Mouse (Mus musculus) heart, postnatal 0 days (tissue): Measurements from ENCODE around the gene Necab2. TPM values are rescaled to one million over a fixed set of nuclear protein-coding genes. Genes with fewer than 3 reads are reported as not detected.

Experiments
- ATAC-seq: fragments of 200-750 bp; cut with Nextera tagmentation; 2 replicates; pipeline ENCODE4 v1.8.0; 2017; ENCODE audit warnings: low read depth, moderate number of reproducible peaks, moderate library complexity; ENCODE audit not compliant: insufficient read depth
- DNase-seq: peaks from one replicate; pipeline ENCODE4 v3.0.0-alpha.2; 2016; ENCODE audit warnings: low spot score
- H3K27ac ChIP-seq: fragments of 300-500 bp; sonication (generic); 2 replicates; pipeline ENCODE4 v1.5.1; 2014; ENCODE audit warnings: low read depth, mild to moderate bottlenecking
- H3K27me3 ChIP-seq: fragments of 300-500 bp; sonication (generic); 2 replicates; pipeline ENCODE4 v1.6.1; 2014; ENCODE audit warnings: low read length, mixed read lengths; ENCODE audit not compliant: control insufficient read depth, insufficient read depth
- H3K36me3 ChIP-seq: fragments of 300-500 bp; sonication (generic); replicated peaks from 2 replicates; pipeline ENCODE4 v1.6.1; 2014; ENCODE audit warnings: low read length, mixed read lengths; ENCODE audit not compliant: control insufficient read depth, insufficient read depth
- H3K4me1 ChIP-seq: fragments of 300-500 bp; sonication (generic); 2 replicates; pipeline ENCODE4 v1.6.1; 2014; ENCODE audit warnings: antibody characterized with exemption; ENCODE audit not compliant: control insufficient read depth, insufficient read depth
- H3K4me2 ChIP-seq: fragments of 300-500 bp; sonication (generic); 2 replicates; pipeline ENCODE4 v1.6.1; 2014; ENCODE audit warnings: low read depth, mild to moderate bottlenecking, low read length, moderate library complexity
- H3K4me3 ChIP-seq: fragments of 300-500 bp; sonication (generic); 2 replicates; pipeline ENCODE4 v1.5.1; 2014; ENCODE audit warnings: low read depth, low read length
- H3K9ac ChIP-seq: fragments of 300-500 bp; sonication (generic); replicated peaks from 2 replicates; pipeline ENCODE4 v1.6.1; 2014; ENCODE audit warnings: low read depth, low read length, mixed read lengths
- H3K9me3 ChIP-seq: fragments of 300-500 bp; sonication (generic); replicated peaks from 2 replicates; pipeline ENCODE4 v1.6.1; 2016; ENCODE audit warnings: low read length; ENCODE audit not compliant: control insufficient read depth
- CTCF ChIP-seq: IDR thresholded peaks from 2 replicates; pipeline ENCODE4 v1.5.1; 2016; ENCODE audit warnings: antibody characterized with exemption, control low read depth, low read depth
- EP300 ChIP-seq: IDR thresholded peaks from 2 replicates; pipeline ENCODE4 v1.6.1; 2016; ENCODE audit warnings: antibody characterized with exemption, low read depth
- WGBS: fragments of 180-500 bp; shearing (Covaris S2); extraction: QIAGEN DNeasy Blood & Tissue Kit; methylation state at CpG from one replicate; pipeline ENCODE4 v1.1.7; 2014; 5-methylcytosine and 5-hydroxymethylcytosine counted together
- polyA plus RNA-seq: library from polyadenylated mRNA; unstranded; fragments of >200 nt; fragmentation: Nextera tagmentation; extraction: Ambion mirVana; gene quantifications from 2 replicates; pipeline ENCODE4 v1.2.1, GENCODE M21; 2015
- total RNA-seq: library from RNA; depleted of rRNA; stranded (reverse); fragments of >200 nt; gene quantifications from 2 replicates; pipeline ENCODE4 v1.2.3, GENCODE M21; 2014; ENCODE audit warnings: low replicate concordance

The Necab2 gene
- total and polyA plus RNA-seq, 2 experiments from 2014 or later, result not detected

- Histone ChIP-seq H3K4me2 (no peak overlapping the region), H3K4me3 (no peak overlapping the region), H3K27me3 (peaks cover 7% of the 10 kb centered on the region; the same call in 1 of the 2 replicates), H3K9ac (no peak overlapping the region), H3K4me1 (no peaks in the 10 kb centered on the region), H3K27ac (no peak overlapping the region), H3K36me3 (peaks cover 36% of the 10 kb centered on the region), H3K9me3 (no peaks in the 10 kb centered on the region)
- ATAC-seq (no peak), DNase-seq (no peak)
- TF ChIP-seq CTCF, result no peak
- TF ChIP-seq EP300, result no peak
- WGBS, result 67% methylated on average over 10 of the region's 10 CpGs
Observed at GRCm38 (mm10) chr8:119413605-119414004, 32.9 kb upstream of the Necab2 start.

DNA sequence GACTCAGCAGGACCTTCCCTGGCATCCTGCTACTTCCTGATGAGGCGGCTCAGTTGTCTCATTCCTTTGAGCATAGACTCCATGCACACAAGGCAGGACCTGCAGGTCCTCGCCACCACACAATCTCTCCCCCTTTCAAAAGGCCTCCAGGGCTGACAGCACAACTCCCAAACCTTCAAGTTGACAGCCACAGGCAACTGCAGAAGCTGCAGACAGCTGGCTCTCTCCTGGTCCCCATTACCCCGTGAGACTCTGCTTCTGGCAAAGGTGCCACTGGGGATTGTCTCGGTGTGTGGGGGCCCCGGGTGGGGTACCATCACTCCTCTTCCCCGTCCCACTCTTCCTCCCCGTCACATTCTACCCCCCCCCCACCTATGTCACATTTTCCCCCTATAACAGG is 26.2 kb upstream of the Necab2 start:
- H3K4me3 ChIP-seq, result no peak overlapping the region
- ATAC-seq (no peak), DNase-seq (no peak)
- H3K27me3 ChIP-seq, result peaks cover 4% of the 10 kb centered on the region; the same call in 1 of the 2 replicates
- no peak overlapping the region for H3K9ac ChIP-seq
- TF ChIP-seq CTCF (no peak), EP300 (no peak)
- no peaks in the 10 kb centered on the region for H3K9me3 ChIP-seq
- peaks cover 25% of the 10 kb centered on the region for H3K4me1 ChIP-seq
- H3K36me3 ChIP-seq, result no peaks in the 10 kb centered on the region
- H3K27ac ChIP-seq, result no peak overlapping the region
- H3K4me2 ChIP-seq, result no peak overlapping the region
- 56% methylated on average over 7 of the region's 7 CpGs for WGBS

DNA sequence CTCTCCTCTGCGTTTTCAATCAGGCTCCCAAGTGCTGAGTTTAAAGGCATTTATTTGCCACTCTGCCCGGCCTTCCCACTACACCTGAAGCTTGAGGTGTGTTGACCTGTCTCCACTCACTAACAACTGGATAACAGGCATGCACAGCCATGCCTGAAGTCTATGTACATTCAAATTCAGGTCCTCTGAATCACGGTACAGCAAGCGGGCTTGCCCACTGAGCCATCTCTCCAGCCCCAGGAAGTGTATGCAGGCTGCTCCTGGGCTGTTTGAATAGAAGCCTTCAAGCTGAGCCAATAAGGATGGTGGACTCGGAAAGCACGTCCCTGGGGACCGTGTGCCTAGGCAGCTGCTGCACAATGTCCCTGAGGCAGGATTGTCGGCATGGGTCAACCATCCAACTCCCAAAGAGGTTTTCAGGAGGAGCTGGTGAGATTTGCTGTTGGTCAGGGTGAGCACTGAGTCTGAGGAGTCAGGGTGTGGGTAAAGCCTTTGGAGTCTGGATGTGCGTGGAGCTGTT is 24.9 kb upstream of the Necab2 start:
- no peak for TF ChIP-seq CTCF
- no peak for TF ChIP-seq EP300
- Histone ChIP-seq H3K27me3 (no peaks in the 10 kb centered on the region), H3K4me2 (no peak overlapping the region), H3K36me3 (no peaks in the 10 kb centered on the region), H3K27ac (peak overlapping the region; percentile 21), H3K9me3 (no peaks in the 10 kb centered on the region), H3K4me3 (no peak overlapping the region), H3K4me1 (peaks cover 28% of the 10 kb centered on the region), H3K9ac (no peak overlapping the region)
- ATAC-seq, result no peak
- no peak for DNase-seq
- 47% methylated on average over 9 of the region's 9 CpGs for WGBS

DNA sequence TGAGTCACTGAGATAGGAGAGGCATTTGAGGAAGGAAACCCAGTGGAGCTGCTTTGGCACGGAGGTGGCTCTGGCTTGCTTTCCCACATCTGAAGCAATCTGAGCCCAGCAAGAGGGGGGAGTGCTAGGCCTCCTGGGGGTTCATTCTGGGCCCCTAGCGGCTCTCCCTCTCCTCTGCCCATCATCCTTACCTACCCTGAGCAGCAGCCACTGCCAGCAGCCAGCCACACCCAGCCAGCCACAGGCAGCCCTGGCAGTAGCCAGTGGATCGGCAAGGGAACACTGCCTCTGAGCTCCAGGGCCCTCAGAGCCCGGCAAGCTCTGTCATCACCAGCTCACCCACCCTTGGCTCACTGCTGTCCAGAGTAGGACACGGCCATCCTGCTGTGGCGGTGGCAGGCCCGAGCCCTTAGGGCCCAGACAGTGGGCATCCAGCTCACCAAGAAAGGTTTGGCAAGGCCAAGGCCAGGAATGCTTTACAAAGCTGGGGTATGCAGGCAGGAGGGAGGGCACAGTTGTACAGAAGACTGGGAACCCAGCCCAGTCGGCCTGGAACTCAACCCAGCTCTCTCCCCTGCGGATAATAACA is 24.3 kb upstream of the Necab2 start:
- Histone ChIP-seq H3K27me3 (no peaks in the 10 kb centered on the region), H3K36me3 (no peaks in the 10 kb centered on the region), H3K4me1 (peaks cover 28% of the 10 kb centered on the region), H3K9ac (no peak overlapping the region), H3K4me2 (no peak overlapping the region), H3K9me3 (no peaks in the 10 kb centered on the region), H3K27ac (peak overlapping the region; percentile 70), H3K4me3 (no peak overlapping the region)
- ATAC-seq, result peak; percentile 40
- DNase-seq, result peak; percentile 30
- TF ChIP-seq EP300 (no peak), CTCF (no peak)
- WGBS, result 26% methylated on average over 9 of the region's 9 CpGs

GRCm38 (mm10) chr8:119423631-119424141 is 22.8 kb upstream of the Necab2 start:
- Histone ChIP-seq H3K9ac (no peak overlapping the region), H3K36me3 (no peaks in the 10 kb centered on the region), H3K9me3 (no peaks in the 10 kb centered on the region), H3K4me1 (peaks cover 39% of the 10 kb centered on the region), H3K27me3 (no peaks in the 10 kb centered on the region), H3K27ac (peak overlapping the region; percentile 77), H3K4me3 (no peak overlapping the region), H3K4me2 (peak overlapping the region; percentile 5; the same call in 1 of the 2 replicates)
- ATAC-seq (peak; percentile 12), DNase-seq (peak; percentile 27)
- 40% methylated on average over 9 of the region's 9 CpGs for WGBS
- TF ChIP-seq EP300 (peak; percentile 49; the same call in 1 of the 2 replicates), CTCF (no peak)
